Mouse (Mus musculus) ES-E14 (cell line): ENCODE results near the gene Fam19a5.

Experiments used
- HCFC1 ChIP-seq: IDR thresholded peaks from 2 replicates; pipeline ENCODE4 v1.6.1; 2012; ENCODE audit warnings: low read length, inconsistent platforms, borderline replicate concordance; ENCODE audit not compliant: insufficient read depth
- MAFK ChIP-seq: IDR thresholded peaks from 2 replicates; pipeline ENCODE4 v1.6.1; 2014; ENCODE audit warnings: mild to moderate bottlenecking, low read depth, low read length, inconsistent platforms; ENCODE audit not compliant: insufficient read depth
- ZC3H11A ChIP-seq: IDR thresholded peaks from 2 replicates; pipeline ENCODE4 v1.6.1; 2012; ENCODE audit warnings: low read depth, mild to moderate bottlenecking, inconsistent platforms, low read length, borderline replicate concordance
- ZNF384 ChIP-seq: IDR thresholded peaks from 2 replicates; pipeline ENCODE4 v1.6.1; 2012; ENCODE audit warnings: low read depth, low read length, inconsistent platforms

- TF ChIP-seq ZNF384 = no peak
- no peak for TF ChIP-seq HCFC1
- no peak for TF ChIP-seq MAFK
- TF ChIP-seq ZC3H11A = no peak
These were observed 53.0 kb downstream of the Fam19a5 start for GRCm38 (mm10) chr15:87597149-87597548.
